Mouse (Mus musculus): ENCODE results near the gene Adcy10. TPM values are rescaled to one million over a fixed set of nuclear protein-coding genes. Genes with fewer than 3 reads are reported as not detected.

Gene Adcy10
- under 1 TPM in 3 of 4 experiments, not detected in 1; 0.07 to 0.92 (median 0.78) TPM for total RNA-seq (2022)

DNA sequence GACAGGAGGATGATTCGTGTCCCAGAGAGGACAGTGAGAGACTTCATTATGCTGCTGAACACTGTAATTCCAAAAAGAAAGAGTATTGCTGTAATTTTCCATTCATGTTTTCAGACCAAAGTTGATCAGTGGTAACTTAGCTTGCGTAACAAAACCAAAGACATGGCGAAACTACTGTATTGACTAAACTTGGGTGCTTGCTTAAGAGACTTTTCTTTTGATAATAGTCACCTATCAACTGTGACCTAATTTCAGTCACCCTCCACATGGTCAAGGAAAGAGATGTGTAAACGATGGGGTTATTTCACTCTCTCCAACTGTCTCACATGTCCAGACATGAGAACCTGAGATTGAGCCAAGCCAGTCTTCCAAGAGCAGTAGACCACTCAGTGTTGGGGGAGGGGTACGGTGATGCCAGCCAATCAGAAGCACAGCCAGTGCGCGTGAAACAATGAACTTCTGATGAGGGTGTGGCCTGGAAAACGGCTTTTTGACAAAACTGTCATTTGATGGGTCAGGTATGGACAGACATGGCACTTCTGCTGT is at the start of gene Adcy10:
Gene Adcy10 (plus strand): TSS at position 496 of the 546 bp plus-strand sequence.
- DNase-seq (ENCODE audit: low spot score in 2 of 2), result no peak

- no peak for DNase-seq (ENCODE audit: low spot score in 2 of 2)
Observed at GRCm38 (mm10) chr1:165438289-165439021, 46.5 kb upstream of the Adcy10 start.

DNA sequence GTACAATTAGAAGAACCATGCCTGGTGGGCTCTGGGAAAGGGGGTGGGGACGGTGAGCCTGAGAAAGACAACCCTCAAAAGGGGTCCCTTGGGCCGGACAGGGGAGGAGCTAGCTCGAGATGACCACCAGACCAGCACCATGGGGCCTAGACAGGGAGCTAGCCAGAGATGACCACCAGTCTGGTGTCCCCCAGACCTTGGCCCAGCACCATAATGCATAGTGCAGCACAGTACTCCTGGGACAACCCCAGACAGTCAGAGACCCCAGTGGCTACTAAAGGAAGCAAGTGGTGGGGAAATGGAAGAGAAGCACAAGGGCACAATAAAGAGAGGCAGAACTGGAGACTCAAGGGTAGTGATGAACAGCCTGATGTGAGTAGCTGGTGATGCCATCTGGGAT is 44.2 kb upstream of the Adcy10 start:
- DNase-seq (ENCODE audit: low spot score in 2 of 2), result no peak

- no peak for DNase-seq (ENCODE audit: low spot score in 2 of 2)
Observed at GRCm38 (mm10) chr1:165441201-165441600, 43.8 kb upstream of the Adcy10 start.

DNA sequence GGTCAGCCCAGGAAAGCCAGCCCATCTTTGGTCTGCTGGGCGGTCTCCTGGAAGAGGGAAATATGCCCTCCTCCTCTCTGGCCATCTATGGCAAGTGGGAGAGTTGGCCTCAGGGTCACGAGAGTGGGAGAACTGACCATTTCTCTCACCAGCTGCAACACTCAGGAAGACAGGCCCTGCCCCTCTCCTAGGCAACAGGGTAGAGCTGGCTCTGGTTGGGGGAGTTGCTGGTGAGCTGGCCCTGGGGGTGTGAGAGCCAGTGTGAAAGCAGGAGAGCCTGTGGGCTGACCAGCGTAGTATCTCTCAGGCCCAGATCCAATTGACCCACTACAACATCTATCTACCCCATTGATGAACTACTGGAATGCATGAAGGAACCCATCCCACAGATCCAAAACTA is 43.3 kb upstream of the Adcy10 start:
- no peak for DNase-seq (ENCODE audit: low spot score in 2 of 2)

GRCm38 (mm10) chr1:165459041-165459502 is 25.9 kb upstream of the Adcy10 start:
- no peak for DNase-seq (ENCODE audit: low spot score in 2 of 2)

- DNase-seq (ENCODE audit: low spot score in 2 of 2), result peak; percentile 27 to 39
Observed at GRCm38 (mm10) chr1:165459503-165460181, 25.3 kb upstream of the Adcy10 start.

DNA sequence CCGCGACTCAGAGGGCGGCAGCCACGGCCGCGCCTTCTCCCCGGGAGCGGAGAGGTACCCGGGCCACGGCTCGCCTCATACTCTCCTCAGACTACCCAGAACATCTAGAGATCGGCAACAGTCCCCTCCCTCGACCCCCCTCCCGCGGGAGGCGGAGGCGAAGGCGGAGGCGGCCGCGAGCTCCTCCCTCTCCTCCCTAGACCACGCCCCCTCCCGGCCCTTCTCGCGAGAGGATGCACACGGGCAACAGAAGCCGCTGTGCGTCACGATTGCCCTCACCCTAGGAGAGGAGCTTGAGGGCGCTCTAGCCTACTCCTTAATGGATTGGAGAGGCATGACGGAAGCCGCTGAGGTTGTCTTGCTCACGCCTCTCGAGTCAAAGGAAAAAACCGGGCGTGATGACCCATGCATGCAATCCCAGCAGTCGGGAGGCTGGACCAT is 24.6 kb upstream of the Adcy10 start, which contains the start of the genes Dcaf6 and Mpc2:
Gene Dcaf6 (minus strand): TSS at position 116 of the 441 bp plus-strand sequence.
Gene Mpc2 (plus strand): TSS at position 278 of the 441 bp plus-strand sequence.
- peak; percentile 98 to 99 for DNase-seq (ENCODE audit: low spot score in 2 of 2)

DNA sequence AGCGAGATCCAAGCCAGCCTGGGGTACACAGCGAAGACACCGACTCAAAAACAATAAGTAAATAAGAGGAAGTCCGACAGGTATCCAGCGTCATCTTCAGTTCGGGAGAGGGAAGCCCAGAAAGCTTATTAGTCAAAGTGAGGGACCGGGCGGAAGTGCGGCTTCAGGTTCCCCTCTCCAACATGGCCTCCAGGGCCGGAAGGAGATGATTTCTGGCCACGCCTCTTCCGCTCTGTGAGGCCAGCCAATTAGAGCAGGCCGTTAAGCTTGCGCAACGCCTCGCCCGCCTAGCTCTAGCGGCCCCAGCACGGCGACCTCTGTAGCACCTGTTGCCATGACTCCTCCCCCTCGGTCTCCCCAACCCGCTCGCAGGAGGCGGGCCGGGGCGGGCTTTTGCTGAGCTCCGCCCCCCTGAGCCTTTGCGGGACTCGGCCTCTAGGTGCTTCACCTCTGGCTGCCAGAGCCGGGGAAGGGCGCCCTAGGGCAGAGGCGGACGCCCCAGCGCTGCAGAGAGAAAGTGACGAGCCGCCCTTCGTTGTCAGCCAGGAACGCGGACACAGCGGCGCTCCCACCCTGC is 24.1 kb upstream of the Adcy10 start:
- DNase-seq (ENCODE audit: low spot score in 2 of 2), result peak; percentile 99

DNA sequence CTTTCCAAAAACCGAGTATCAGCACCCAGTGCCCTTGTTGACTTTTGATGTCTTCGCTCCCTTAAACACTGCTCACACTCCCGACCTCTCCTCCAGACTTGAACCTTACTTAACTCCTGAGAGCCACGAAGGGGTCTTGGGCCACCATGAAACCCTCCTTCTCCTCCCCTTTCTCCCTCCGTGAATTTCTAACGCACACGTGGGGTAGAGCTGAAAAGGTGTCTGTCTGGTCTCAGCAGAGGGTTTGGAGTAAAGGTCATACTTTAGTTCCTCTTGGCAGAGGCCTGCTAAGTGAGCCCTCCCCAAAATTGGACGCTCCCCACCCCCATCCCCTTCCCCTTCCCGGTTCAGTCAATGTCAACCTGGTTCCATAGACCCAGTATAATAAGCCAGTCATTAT is 23.3 kb upstream of the Adcy10 start:
- DNase-seq (ENCODE audit: low spot score in 2 of 2), result peak in 1 of 2 experiments; percentile 35

GRCm38 (mm10) chr1:165462861-165463260 is 22.1 kb upstream of the Adcy10 start:
- DNase-seq (ENCODE audit: low spot score in 2 of 2), result no peak

DNA sequence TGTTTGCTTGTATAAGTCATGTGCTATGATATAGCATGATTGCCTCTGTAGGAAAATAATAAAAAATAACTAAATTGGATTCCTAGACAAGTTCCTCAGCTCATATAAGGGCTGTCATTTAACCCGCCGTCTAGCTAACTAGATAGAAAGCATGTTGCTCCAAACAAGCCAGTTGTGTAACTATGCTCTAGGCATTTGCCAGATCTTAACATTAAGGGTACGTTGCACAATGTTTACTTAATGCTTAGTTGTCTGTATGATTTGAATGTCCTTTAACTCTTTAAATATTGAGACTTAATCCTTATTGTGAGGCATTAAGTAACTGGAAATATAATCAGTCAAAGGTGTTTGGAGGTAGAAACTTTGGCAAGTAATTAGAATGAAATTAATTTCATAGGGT is 20.4 kb upstream of the Adcy10 start:
- DNase-seq (ENCODE audit: low spot score in 2 of 2), result no peak

GRCm38 (mm10) chr1:165468971-165469370 is 16.0 kb upstream of the Adcy10 start:
- no peak for DNase-seq (ENCODE audit: low spot score in 2 of 2)

GRCm38 (mm10) chr1:165469717-165470116 is 15.3 kb upstream of the Adcy10 start:
- no peak for DNase-seq (ENCODE audit: low spot score in 2 of 2)

- DNase-seq (ENCODE audit: low spot score in 2 of 2), result no peak
Observed at GRCm38 (mm10) chr1:165471490-165471889, 13.5 kb upstream of the Adcy10 start.

DNA sequence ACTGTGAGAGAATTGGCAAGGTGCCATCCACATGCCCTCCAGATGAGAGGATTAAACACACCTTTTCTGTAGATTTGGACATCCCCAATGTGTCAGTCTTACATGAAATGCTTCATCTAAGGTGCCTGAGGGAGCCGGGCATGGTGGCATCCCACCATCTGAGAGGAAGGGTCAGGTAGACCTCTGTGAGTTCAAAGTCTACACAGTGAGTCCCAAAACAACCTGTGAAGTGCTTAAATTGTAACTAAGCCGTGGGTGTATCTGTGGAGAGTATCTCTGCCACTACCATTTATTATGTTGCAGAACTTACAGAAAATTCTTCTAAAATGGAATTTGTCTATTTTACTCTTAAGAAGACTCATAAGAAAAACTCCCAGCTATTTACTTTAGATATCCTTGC is 1.1 kb downstream of the Adcy10 start:
- no peak for DNase-seq (ENCODE audit: low spot score in 2 of 2)

GRCm38 (mm10) chr1:165489197-165489596 is 4.2 kb downstream of the Adcy10 start:
- DNase-seq (ENCODE audit: low spot score in 2 of 2), result no peak

- no peak for DNase-seq (ENCODE audit: low spot score in 2 of 2)
Observed at GRCm38 (mm10) chr1:165498856-165499255, 13.9 kb downstream of the Adcy10 start.

GRCm38 (mm10) chr1:165503307-165504024 is 18.5 kb downstream of the Adcy10 start:
- no peak for DNase-seq (ENCODE audit: low spot score in 2 of 2)

DNA sequence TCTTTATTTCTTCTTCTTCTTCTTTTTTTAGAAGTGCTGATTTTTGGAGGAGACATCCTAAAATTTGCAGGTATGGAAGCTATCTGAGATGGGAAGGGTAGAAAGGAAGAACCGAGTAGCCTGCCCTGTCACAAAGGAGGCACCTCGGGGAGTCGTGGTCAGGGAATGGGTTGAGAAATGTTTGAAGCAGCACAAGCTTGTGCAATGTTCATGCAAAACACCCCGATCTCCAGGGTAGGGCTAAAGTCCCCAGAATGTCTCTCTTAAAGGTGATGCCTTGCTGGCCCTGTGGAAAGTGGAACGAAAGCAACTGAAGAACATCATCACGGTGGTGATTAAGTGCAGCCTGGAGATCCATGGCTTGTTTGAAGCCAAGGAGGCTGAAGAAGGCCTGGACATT is 21.3 kb downstream of the Adcy10 start:
- DNase-seq (ENCODE audit: low spot score in 2 of 2), result no peak

GRCm38 (mm10) chr1:165510161-165510560 is 25.2 kb downstream of the Adcy10 start:
- DNase-seq (ENCODE audit: low spot score in 2 of 2), result no peak

Measured in layer of hippocampus, adult 8-10 months (tissue).